Mouse (Mus musculus): ENCODE results near the gene Crybb1.

GRCm38 (mm10) chr5:112255426-112255825, at the start of gene Crybb1:
- TF ChIP-seq POLR2A (IDR thresholded peaks at IDR 0.05; ENCODE audit: insufficient read depth, low read length) (no peak), CTCF (IDR thresholded peaks at IDR 0.05; ENCODE audit: low read depth, low read length) (no peak), EP300 (IDR thresholded peaks at IDR 0.05; ENCODE audit: insufficient read depth, low read depth, low read length) (no peak)
